In the genomic region with DNA sequence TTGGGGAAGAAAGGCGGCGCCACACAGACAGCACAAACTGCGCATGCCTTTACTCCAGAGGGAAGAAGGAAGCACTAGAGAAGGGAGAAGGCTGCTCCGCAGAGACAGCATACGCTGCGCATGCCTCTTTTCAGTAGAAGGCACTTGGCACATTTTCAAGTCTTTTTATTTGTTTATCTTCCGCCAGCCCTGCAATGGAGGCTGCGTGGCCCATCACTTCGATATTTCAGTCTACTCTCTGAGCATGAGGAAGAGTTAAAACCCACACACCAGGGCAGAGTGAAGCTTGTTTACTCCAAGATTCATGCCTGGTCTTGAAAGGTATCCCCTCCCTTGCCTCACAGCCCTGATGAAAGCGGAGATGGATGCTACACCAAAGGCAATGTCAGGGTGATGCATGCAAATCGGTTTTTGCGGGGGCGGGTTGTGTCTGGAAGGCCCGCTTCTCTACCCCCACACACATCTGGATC, we compare ENCODE assay signal across 10 mouse cellular contexts.
DNase-seq lines count a peak whose midpoint lies in the region; ATAC-seq and TF ChIP-seq lines count a peak whose summit lies in the region.
"Had no signal": no experiment of that assay in that cellular context is flagged by ENCODE, and none has a peak within 500 bp of the region (broad histone marks: within the 10 kb centered on the region; RNA-seq: fewer than 3 reads in every experiment).

No protein-coding gene starts in this region.

- no peaks in the 10 kb centered on the region for H3K9me3 ChIP-seq in heart, embryonic 11.5 days (replicated peaks; ENCODE audit: control insufficient read depth, low read length)
- H3K9me3 ChIP-seq in stomach, postnatal 0 days (ENCODE audit: control insufficient read depth, low read length), result no peaks in the 10 kb centered on the region
- H3K9me3 ChIP-seq: limb, embryonic 12.5 days had no signal

- H3K4me2 ChIP-seq in heart, embryonic 11.5 days, result peak overlapping the region; percentile 14; the same call in 1 of the 2 replicates
- H3K4me2 ChIP-seq in stomach, postnatal 0 days (replicated peaks; ENCODE audit: low read depth), result peak overlapping the region; percentile 38
- H3K4me2 ChIP-seq: limb, embryonic 12.5 days had no signal

- no peak for TF ChIP-seq EP300 in stomach, postnatal 0 days (optimal IDR thresholded peaks at IDR 0.05)

- 66% methylated on average over 14 of the region's 14 CpGs for WGBS in heart, embryonic 11.5 days (ENCODE audit: insufficient replicate concordance)
- WGBS in stomach, postnatal 0 days, result 23% methylated on average over 14 of the region's 14 CpGs

- peak; percentile 12; the same call in 1 of the 2 replicates for TF ChIP-seq CTCF in layer of hippocampus, adult 2 months (conservative IDR thresholded peaks at IDR 0.05)
- peak; percentile 48 for TF ChIP-seq CTCF in stomach, postnatal 0 days (IDR thresholded peaks at IDR 0.05; ENCODE audit: low read depth)

- no peak overlapping the region; the same call in 1 of the 2 replicates for H3K4me3 ChIP-seq in layer of hippocampus, adult 2 months
- H3K4me3 ChIP-seq in heart, embryonic 11.5 days (ENCODE audit: low read depth, low read length), result no peak overlapping the region
- H3K4me3 ChIP-seq in stomach, postnatal 0 days (ENCODE audit: low read depth, low read length), result peak overlapping the region; percentile 26
- H3K4me3 ChIP-seq: limb, embryonic 12.5 days had no signal

- DNase-seq in layer of hippocampus, adult 2 months (ENCODE audit: low spot score in 2 of 2), result no peak
- DNase-seq in layer of hippocampus, adult 8-10 months (ENCODE audit: low spot score in 2 of 2), result no peak
- DNase-seq in kidney, postnatal 14 days, result peak; percentile 47
- DNase-seq in stomach, postnatal 0 days (ENCODE audit: low spot score), result peak; percentile 17
- DNase-seq in cerebellum, adult 9-11 months, result no peak
- DNase-seq in cerebellum, postnatal 4 days (ENCODE audit: low spot score in 2 of 2), result no peak
- DNase-seq in cerebellum, adult 11-12 months, result no peak

- no peaks in the 10 kb centered on the region for H3K27me3 ChIP-seq in heart, embryonic 11.5 days (ENCODE audit: control insufficient read depth, insufficient read depth, low read length)
- H3K27me3 ChIP-seq in stomach, postnatal 0 days (ENCODE audit: control insufficient read depth, insufficient read depth, low read length), result no peaks in the 10 kb centered on the region
- H3K27me3 ChIP-seq: CH12.LX; limb, embryonic 12.5 days had no signal

- no peak for ATAC-seq in heart, embryonic 11.5 days (replicated peaks; ENCODE audit: insufficient number of reproducible peaks, low FRiP score, low TSS enrichment)
- peak; percentile 56; the same call in 1 of the 2 replicates for ATAC-seq in stomach, postnatal 0 days (ENCODE audit: low FRiP score, low TSS enrichment)

- H3K4me1 ChIP-seq in heart, embryonic 11.5 days (ENCODE audit: control insufficient read depth, insufficient read depth, low read length), result no peaks in the 10 kb centered on the region
- no peaks in the 10 kb centered on the region for H3K4me1 ChIP-seq in stomach, postnatal 0 days (replicated peaks; ENCODE audit: control insufficient read depth, insufficient read depth)

- H3K36me3 ChIP-seq in heart, embryonic 11.5 days (ENCODE audit: control insufficient read depth, insufficient read depth, low read length), result no peaks in the 10 kb centered on the region
- no peaks in the 10 kb centered on the region for H3K36me3 ChIP-seq in stomach, postnatal 0 days (ENCODE audit: control insufficient read depth, insufficient read depth, low read length)
- H3K36me3 ChIP-seq: limb, embryonic 12.5 days had no signal

- no peak overlapping the region for H3K27ac ChIP-seq in layer of hippocampus, adult 2 months
- H3K27ac ChIP-seq in heart, embryonic 11.5 days (ENCODE audit: low read depth, low read length), result no peak overlapping the region
- 0 out of 2 replicates have a peak overlapping the region, but pooled peaks have one; percentile 40 for H3K27ac ChIP-seq in stomach, postnatal 0 days (replicated peaks)
- H3K27ac ChIP-seq: limb, embryonic 12.5 days had no signal

- no peak overlapping the region for H3K9ac ChIP-seq in heart, embryonic 11.5 days (ENCODE audit: low read depth, low read length)
- H3K9ac ChIP-seq in stomach, postnatal 0 days (ENCODE audit: low read length), result peak overlapping the region; percentile 23; the same call in 1 of the 2 replicates
- H3K9ac ChIP-seq: limb, embryonic 12.5 days had no signal

Comparison
In these comparisons a context has a peak if more than half of its experiments do, and no peak if none do; other contexts are left out.
1. DNase-seq: peak in kidney, postnatal 14 days (single experiment) and stomach, postnatal 0 days (single experiment); none in layer of hippocampus, adult 2 months (0 of 2), layer of hippocampus, adult 8-10 months (0 of 2), cerebellum, adult 9-11 months (single experiment), cerebellum, postnatal 4 days (0 of 2) and cerebellum, adult 11-12 months (single experiment).